Comparison of ENCODE assay signal across 25 mouse cellular contexts in genomic region chr2:181492206-181492605, GRCm38 (mm10). TPM values are rescaled to one million over a fixed set of nuclear protein-coding genes. Genes with fewer than 3 reads are reported as not detected.
DNase-seq lines count a peak whose midpoint lies in the region; ATAC-seq lines count a peak whose summit lies in the region.
"Had no signal": no experiment of that assay in that cellular context is flagged by ENCODE, and none has a peak within 500 bp of the region (broad histone marks: within the 10 kb centered on the region; RNA-seq: fewer than 3 reads in every experiment).

No protein-coding gene starts in this region.

- H3K27ac ChIP-seq in liver, embryonic 13.5 days = peak overlapping the region; percentile 43; the same call in 1 of the 2 replicates
- H3K27ac ChIP-seq: embryonic facial prominence, embryonic 15.5 days; hindbrain, embryonic 15.5 days; intestine, embryonic 15.5 days; limb, embryonic 13.5 days; lung, embryonic 15.5 days; midbrain, embryonic 12.5 days; neural tube, embryonic 12.5 days; stomach, postnatal 0 days had no signal

- H3K4me1 ChIP-seq in liver, embryonic 13.5 days (replicated peaks) = peaks cover 35% of the 10 kb centered on the region

- H3K4me3 ChIP-seq in liver, embryonic 13.5 days (replicated peaks) = no peak overlapping the region
- H3K4me3 ChIP-seq: embryonic facial prominence, embryonic 15.5 days; heart, embryonic 12.5 days; hindbrain, embryonic 15.5 days; intestine, embryonic 15.5 days; limb, embryonic 13.5 days; lung, embryonic 15.5 days; midbrain, embryonic 12.5 days; neural tube, embryonic 12.5 days had no signal

- peak; percentile 86 for DNase-seq in heart, adult 11 months
- DNase-seq in heart, postnatal 4 days = no peak
- DNase-seq in MEL-GATA-1-ER (ENCODE audit: extremely low read depth, low read depth) = peak; percentile 59
- DNase-seq in liver, embryonic 13.5 days = no peak
- DNase-seq in cerebellum, adult 9-10 months = no peak
- DNase-seq in natural killer cell, adult 2 months (ENCODE audit: low spot score in 2 of 2) = no peak
- DNase-seq in gastrocnemius, adult 8-10 months (ENCODE audit: low spot score in 2 of 2) = no peak
- DNase-seq: cerebellum, postnatal 14 days; forebrain, postnatal 0 days; heart, postnatal 14 days had no signal

- ATAC-seq in liver, embryonic 13.5 days (ENCODE audit: low read depth) = no peak
- ATAC-seq in megakaryocyte-erythroid progenitor cell, adult 5-6 weeks (replicated peaks; ENCODE audit: low FRiP score, low TSS enrichment, poor library complexity, severe bottlenecking) = peak; percentile 9
- ATAC-seq: forebrain, postnatal 0 days; intestine, embryonic 15.5 days had no signal

- WGBS in liver, embryonic 13.5 days (ENCODE audit: insufficient replicate concordance) = 24% methylated on average over 3 of the region's 3 CpGs

- H3K4me2 ChIP-seq in liver, embryonic 13.5 days = peak overlapping the region; percentile 37
- H3K4me2 ChIP-seq: embryonic facial prominence, embryonic 15.5 days; heart, embryonic 12.5 days; hindbrain, embryonic 15.5 days; intestine, embryonic 15.5 days; limb, embryonic 13.5 days; lung, embryonic 15.5 days; midbrain, embryonic 12.5 days; neural tube, embryonic 12.5 days had no signal

- H3K9ac ChIP-seq in liver, embryonic 13.5 days = peak overlapping the region; percentile 7; the same call in 1 of the 2 replicates
- H3K9ac ChIP-seq: embryonic facial prominence, embryonic 15.5 days; forebrain, postnatal 0 days; heart, embryonic 12.5 days; hindbrain, embryonic 15.5 days; intestine, embryonic 15.5 days; limb, embryonic 13.5 days; lung, embryonic 15.5 days; midbrain, embryonic 12.5 days; neural tube, embryonic 12.5 days had no signal

- H3K27me3 ChIP-seq in liver, embryonic 13.5 days = no peaks in the 10 kb centered on the region; the same call in 1 of the 2 replicates
- H3K27me3 ChIP-seq: embryonic facial prominence, embryonic 15.5 days; heart, embryonic 12.5 days; hindbrain, embryonic 15.5 days; intestine, embryonic 15.5 days; limb, embryonic 13.5 days; lung, embryonic 15.5 days; neural tube, embryonic 12.5 days had no signal

- H3K9me3 ChIP-seq in liver, embryonic 13.5 days (replicated peaks) = no peaks in the 10 kb centered on the region
- H3K9me3 ChIP-seq: embryonic facial prominence, embryonic 15.5 days; heart, embryonic 12.5 days; hindbrain, embryonic 15.5 days; intestine, embryonic 15.5 days; limb, embryonic 13.5 days; lung, embryonic 15.5 days; midbrain, embryonic 12.5 days; neural tube, embryonic 12.5 days had no signal

- no peaks in the 10 kb centered on the region for H3K36me3 ChIP-seq in liver, embryonic 13.5 days
- H3K36me3 ChIP-seq: embryonic facial prominence, embryonic 15.5 days; heart, embryonic 12.5 days; hindbrain, embryonic 15.5 days; intestine, embryonic 15.5 days; limb, embryonic 13.5 days; lung, embryonic 15.5 days; midbrain, embryonic 12.5 days; neural tube, embryonic 12.5 days had no signal

RNA-seq across cellular contexts. Expression of gene Abhd16b, which starts 0.8 kb away (rescaled TPM):
- not detected for total RNA-seq in heart, postnatal 4 days (2021)
- 0.06 TPM in 2 replicates for polyA plus RNA-seq in liver, embryonic 13.5 days (2015; fragmentation: Nextera tagmentation; extraction: Ambion mirVana)
- not detected in 2 replicates for total RNA-seq in megakaryocyte-erythroid progenitor cell, adult 5-6 weeks (2014; fragmentation: Nextera tagmentation)
- not detected in 2 replicates for total RNA-seq in megakaryocyte-erythroid progenitor cell, adult 5-6 weeks (2017)
- not detected for total RNA-seq in gastrocnemius, adult 8-10 months (2022)
- total RNA-seq: adrenal gland, postnatal 10 days; forebrain, postnatal 0 days; gastrocnemius, adult 18-20 months; heart, postnatal 14 days; layer of hippocampus, postnatal 14 days; left cerebral cortex, postnatal 14 days; monocyte, adult 5-6 weeks had no signal
- polyA plus RNA-seq: forebrain, postnatal 0 days; heart, embryonic 12.5 days; midbrain, embryonic 12.5 days had no signal

RNA-seq across cellular contexts. Expression of gene Tpd52l2, which starts 4.7 kb away (rescaled TPM):
- 10 to 100 TPM; 65.9 to 72.7 TPM for total RNA-seq in heart, postnatal 4 days (2021)
- 83.0 and 87.8 TPM in 2 replicates for polyA plus RNA-seq in liver, embryonic 13.5 days (2015; fragmentation: Nextera tagmentation; extraction: Ambion mirVana)
- 65.2 and 70.9 TPM in 2 replicates for total RNA-seq in megakaryocyte-erythroid progenitor cell, adult 5-6 weeks (2014; fragmentation: Nextera tagmentation)
- 106 and 151 TPM in 2 replicates for total RNA-seq in megakaryocyte-erythroid progenitor cell, adult 5-6 weeks (2017)
- total RNA-seq in gastrocnemius, adult 8-10 months (2022) = 10 to 100 TPM; 43.7 to 49.1 (median 45.8) TPM

RNA-seq across cellular contexts. Expression of gene Dnajc5, which starts 28.1 kb away (rescaled TPM):
- total RNA-seq in heart, postnatal 4 days (2021) = 100 to 1,000 TPM; 111 to 119 TPM
- polyA plus RNA-seq in liver, embryonic 13.5 days (2015; fragmentation: Nextera tagmentation; extraction: Ambion mirVana) = 29.6 and 35.7 TPM in 2 replicates
- total RNA-seq in megakaryocyte-erythroid progenitor cell, adult 5-6 weeks (2014; fragmentation: Nextera tagmentation) = 38.6 and 48.6 TPM in 2 replicates
- 34.9 and 38.1 TPM in 2 replicates for total RNA-seq in megakaryocyte-erythroid progenitor cell, adult 5-6 weeks (2017)
- 10 to 100 TPM; 43.4 to 50.3 (median 44.1) TPM for total RNA-seq in gastrocnemius, adult 8-10 months (2022)

RNA-seq across cellular contexts. Expression of gene Zbtb46, which starts 33.0 kb away (rescaled TPM):
- total RNA-seq in heart, postnatal 4 days (2021) = 10 to 100 TPM; 14.9 to 16.5 TPM
- 10.2 and 10.7 TPM in 2 replicates for polyA plus RNA-seq in liver, embryonic 13.5 days (2015; fragmentation: Nextera tagmentation; extraction: Ambion mirVana)
- total RNA-seq in megakaryocyte-erythroid progenitor cell, adult 5-6 weeks (2014; fragmentation: Nextera tagmentation) = 22.8 and 38.7 TPM in 2 replicates
- total RNA-seq in megakaryocyte-erythroid progenitor cell, adult 5-6 weeks (2017) = 22.3 and 33.5 TPM in 2 replicates
- total RNA-seq in gastrocnemius, adult 8-10 months (2022) = 1 to 10 TPM; 3.3 to 5.3 (median 4.1) TPM

Comparison
In these comparisons a context has a peak if more than half of its experiments do, and no peak if none do; other contexts are left out.
1. DNase-seq: peak in heart, adult 11 months (single experiment) and MEL-GATA-1-ER (single experiment); none in heart, postnatal 4 days (single experiment), liver, embryonic 13.5 days (single experiment), cerebellum, adult 9-10 months (single experiment), natural killer cell, adult 2 months (0 of 2) and gastrocnemius, adult 8-10 months (0 of 2).